Mouse (Mus musculus): ENCODE data around the gene Phkg1. TPM values are rescaled to one million over a fixed set of nuclear protein-coding genes. Genes with fewer than 3 reads are reported as not detected.
"Not testable (repeated sequence)": the region's sequence is repeated elsewhere in the genome, so short reads cannot be mapped to it uniquely, and the experiment has no call there.

Gene Phkg1
- total RNA-seq, 1 experiment from 2014 or later = 0.93 TPM

- ATAC-seq (ENCODE audit: extremely low read depth, insufficient number of reproducible peaks, low FRiP score, poor library complexity, severe bottlenecking) = no peak
Observed at GRCm38 (mm10) chr5:129909147-129909546, 10.8 kb upstream of the Phkg1 start.

- ATAC-seq (ENCODE audit: extremely low read depth, insufficient number of reproducible peaks, low FRiP score, poor library complexity, severe bottlenecking) = peak; percentile 89
Observed at GRCm38 (mm10) chr5:129908242-129908965, 10.1 kb upstream of the Phkg1 start, which contains the start of gene Nupr1l. Gene Nupr1l (plus strand): TSS chr5:129908540.

- no peak for ATAC-seq (ENCODE audit: extremely low read depth, insufficient number of reproducible peaks, low FRiP score, poor library complexity, severe bottlenecking)
Observed at GRCm38 (mm10) chr5:129907775-129908174, 9.4 kb upstream of the Phkg1 start.

- peak; percentile 100 for ATAC-seq (ENCODE audit: extremely low read depth, insufficient number of reproducible peaks, low FRiP score, poor library complexity, severe bottlenecking)
Observed at GRCm38 (mm10) chr5:129895198-129896088, 2.9 kb downstream of the Phkg1 start, which contains the start of gene Zbed5. Gene Zbed5 (plus strand): TSS chr5:129895723.

- ATAC-seq (ENCODE audit: extremely low read depth, insufficient number of reproducible peaks, low FRiP score, poor library complexity, severe bottlenecking) = not testable (repeated sequence)
Observed at GRCm38 (mm10) chr5:129890390-129890789, 8.0 kb downstream of the Phkg1 start.

GRCm38 (mm10) chr5:129886911-129887636 lies 11.3 kb downstream of the Phkg1 start, which contains the start of gene Chchd2:
Gene Chchd2 (minus strand): TSS chr5:129887470.
- ATAC-seq (ENCODE audit: extremely low read depth, insufficient number of reproducible peaks, low FRiP score, poor library complexity, severe bottlenecking) = peak; percentile 97

GRCm38 (mm10) chr5:129886271-129886670 lies 12.1 kb downstream of the Phkg1 start:
- ATAC-seq (ENCODE audit: extremely low read depth, insufficient number of reproducible peaks, low FRiP score, poor library complexity, severe bottlenecking) = no peak

GRCm38 (mm10) chr5:129879888-129880287 lies 18.5 kb downstream of the Phkg1 start:
- ATAC-seq (ENCODE audit: extremely low read depth, insufficient number of reproducible peaks, low FRiP score, poor library complexity, severe bottlenecking) = no peak

GRCm38 (mm10) chr5:129878946-129879345 lies 19.4 kb downstream of the Phkg1 start:
- no peak for ATAC-seq (ENCODE audit: extremely low read depth, insufficient number of reproducible peaks, low FRiP score, poor library complexity, severe bottlenecking)

- no peak for ATAC-seq (ENCODE audit: extremely low read depth, insufficient number of reproducible peaks, low FRiP score, poor library complexity, severe bottlenecking)
Observed at GRCm38 (mm10) chr5:129877731-129878455, 20.5 kb downstream of the Phkg1 start.

GRCm38 (mm10) chr5:129875098-129875497 lies 23.3 kb downstream of the Phkg1 start:
- ATAC-seq (ENCODE audit: extremely low read depth, insufficient number of reproducible peaks, low FRiP score, poor library complexity, severe bottlenecking) = no peak

- ATAC-seq (ENCODE audit: extremely low read depth, insufficient number of reproducible peaks, low FRiP score, poor library complexity, severe bottlenecking) = no peak
Observed at GRCm38 (mm10) chr5:129873942-129874341, 24.4 kb downstream of the Phkg1 start.

GRCm38 (mm10) chr5:129871238-129871637 lies 27.1 kb downstream of the Phkg1 start:
- no peak for ATAC-seq (ENCODE audit: extremely low read depth, insufficient number of reproducible peaks, low FRiP score, poor library complexity, severe bottlenecking)

GRCm38 (mm10) chr5:129869238-129869995 lies 28.9 kb downstream of the Phkg1 start:
- ATAC-seq (ENCODE audit: extremely low read depth, insufficient number of reproducible peaks, low FRiP score, poor library complexity, severe bottlenecking) = no peak

- no peak for ATAC-seq (ENCODE audit: extremely low read depth, insufficient number of reproducible peaks, low FRiP score, poor library complexity, severe bottlenecking)
Observed at GRCm38 (mm10) chr5:129865841-129866240, 32.5 kb downstream of the Phkg1 start.

GRCm38 (mm10) chr5:129864467-129864866 lies 33.9 kb downstream of the Phkg1 start:
- ATAC-seq (ENCODE audit: extremely low read depth, insufficient number of reproducible peaks, low FRiP score, poor library complexity, severe bottlenecking) = no peak

GRCm38 (mm10) chr5:129862325-129862724 lies 36.0 kb downstream of the Phkg1 start:
- ATAC-seq (ENCODE audit: extremely low read depth, insufficient number of reproducible peaks, low FRiP score, poor library complexity, severe bottlenecking) = no peak

- no peak for ATAC-seq (ENCODE audit: extremely low read depth, insufficient number of reproducible peaks, low FRiP score, poor library complexity, severe bottlenecking)
Observed at GRCm38 (mm10) chr5:129856414-129856813, 41.9 kb downstream of the Phkg1 start.

Measured in neutrophil, adult 5-6 weeks (primary cell).